Mouse (Mus musculus) lung, adult 2 months (tissue): ENCODE measurements at regions not wholly inside any gene's neighbourhood (a gene's known extent, or its start where the extent isn't known, plus 50 kb on each side); places are given as distances from the start of the nearest gene placed in this dataset.

Experiments used
- CTCF ChIP-seq: fragments of 200-500 bp; IDR thresholded peaks from 2 replicates; pipeline ENCODE4 v1.5.1; 2011; ENCODE audit warnings: mild to moderate bottlenecking, low read length, control low read depth; ENCODE audit not compliant: insufficient read depth
- POLR2A ChIP-seq: fragments of 200-500 bp; IDR thresholded peaks from 2 replicates; pipeline ENCODE4 v1.6.1; 2011; ENCODE audit warnings: low read depth, mild to moderate bottlenecking, control low read depth, low read length, borderline replicate concordance; ENCODE audit errors: extremely low read depth

GRCm38 (mm10) chr4:34226089-34226840, 176.3 kb upstream of the Spaca1 start:
- TF ChIP-seq POLR2A: no peak
- no peak for TF ChIP-seq CTCF
